Mouse (Mus musculus): ENCODE data around the gene Otud5.

- TF ChIP-seq CTCF (IDR thresholded peaks at IDR 0.05; ENCODE audit: low read depth) (no peak), EP300 (IDR thresholded peaks at IDR 0.05; ENCODE audit: low read depth) (no peak)
Observed at GRCm38 (mm10) chrX:7907735-7908134, 66.6 kb downstream of the Otud5 start, which contains the start of gene Gm10491.

Measured in liver, embryonic 14.5 days (tissue).